Mouse (Mus musculus): ENCODE measurements around the gene Spn. TPM values are rescaled to one million over a fixed set of nuclear protein-coding genes. Genes with fewer than 3 reads are reported as not detected.

The Spn gene
- polyA plus RNA-seq, 1 experiment from 2014 or later: 1.0 TPM

- WGBS: 66% methylated on average over 4 of the region's 4 CpGs
- Histone ChIP-seq H3K27me3 (replicated peaks) (no peaks in the 10 kb centered on the region), H3K4me3 (replicated peaks) (no peak overlapping the region), H3K27ac (no peak overlapping the region), H3K4me2 (no peak overlapping the region), H3K9me3 (no peaks in the 10 kb centered on the region), H3K4me1 (no peaks in the 10 kb centered on the region), H3K9ac (no peak overlapping the region), H3K36me3 (no peaks in the 10 kb centered on the region)
- ATAC-seq (ENCODE audit: insufficient read depth, low FRiP score, low read depth): no peak
Measured at GRCm38 (mm10) chr7:127083689-127084088, 53.9 kb downstream of the Spn start.

- Histone ChIP-seq H3K9me3 (no peaks in the 10 kb centered on the region), H3K4me3 (replicated peaks) (no peak overlapping the region), H3K27me3 (replicated peaks) (no peaks in the 10 kb centered on the region), H3K27ac (no peak overlapping the region), H3K4me1 (no peaks in the 10 kb centered on the region), H3K36me3 (no peaks in the 10 kb centered on the region), H3K4me2 (no peak overlapping the region), H3K9ac (no peak overlapping the region)
- no peak for ATAC-seq (ENCODE audit: insufficient read depth, low FRiP score, low read depth)
- 52% methylated on average over 2 of the region's 2 CpGs for WGBS
Measured at GRCm38 (mm10) chr7:127082995-127083394, 54.6 kb downstream of the Spn start.

GRCm38 (mm10) chr7:127082271-127082670 lies 55.4 kb downstream of the Spn start:
- no peak overlapping the region for H3K27ac ChIP-seq
- no peak for ATAC-seq (ENCODE audit: insufficient read depth, low FRiP score, low read depth)
- no peak overlapping the region for H3K9ac ChIP-seq
- no peaks in the 10 kb centered on the region for H3K9me3 ChIP-seq
- 74% methylated on average over 8 of the region's 8 CpGs for WGBS
- no peaks in the 10 kb centered on the region for H3K4me1 ChIP-seq
- H3K4me3 ChIP-seq (replicated peaks): no peak overlapping the region
- no peak overlapping the region for H3K4me2 ChIP-seq
- H3K27me3 ChIP-seq (replicated peaks): no peaks in the 10 kb centered on the region
- H3K36me3 ChIP-seq: no peaks in the 10 kb centered on the region

Other genes with a start within 250 kb of the Spn start
- 32.0 and 33.4 TPM in 2 replicates for gene Tmem219, start 214.9 kb downstream of the Spn start, polyA plus RNA-seq (2015; fragmentation: Nextera tagmentation; extraction: Ambion mirVana)
- gene Kctd13, start 208.9 kb downstream of the Spn start, polyA plus RNA-seq (2015; fragmentation: Nextera tagmentation; extraction: Ambion mirVana): 15.0 and 15.1 TPM in 2 replicates
- gene Asphd1, start 188.2 kb downstream of the Spn start, polyA plus RNA-seq (2015; fragmentation: Nextera tagmentation; extraction: Ambion mirVana): 0.37 and 0.44 TPM in 2 replicates
- 1.5 and 2.3 TPM in 2 replicates for gene Sez6l2, start 187.3 kb downstream of the Spn start, polyA plus RNA-seq (2015; fragmentation: Nextera tagmentation; extraction: Ambion mirVana)
- 113 and 119 TPM in 2 replicates for gene Cdipt, start 161.9 kb downstream of the Spn start, polyA plus RNA-seq (2015; fragmentation: Nextera tagmentation; extraction: Ambion mirVana)
- gene Cdiptos, start 161.7 kb downstream of the Spn start, polyA plus RNA-seq (2015; fragmentation: Nextera tagmentation; extraction: Ambion mirVana): 2.1 and 2.4 TPM in 2 replicates
- gene Mvp, start 123.2 kb downstream of the Spn start, polyA plus RNA-seq (2015; fragmentation: Nextera tagmentation; extraction: Ambion mirVana): 27.2 and 29.1 TPM in 2 replicates
- 1.0 TPM in 1 of 2 replicates, not detected in the other for gene Pagr1b, start 121.3 kb downstream of the Spn start, polyA plus RNA-seq (2015; fragmentation: Nextera tagmentation; extraction: Ambion mirVana)
- gene Pagr1a, start 120.5 kb downstream of the Spn start, polyA plus RNA-seq (2015; fragmentation: Nextera tagmentation; extraction: Ambion mirVana): 33.1 and 62.5 TPM in 2 replicates
- 25.0 and 63.8 TPM in 2 replicates for gene Gm42742, start 116.7 kb downstream of the Spn start, polyA plus RNA-seq (2015; fragmentation: Nextera tagmentation; extraction: Ambion mirVana)
- gene Prrt2, start 116.6 kb downstream of the Spn start, polyA plus RNA-seq (2015; fragmentation: Nextera tagmentation; extraction: Ambion mirVana): 5.9 and 8.1 TPM in 2 replicates
- 67.7 and 69.7 TPM in 2 replicates for gene Maz, start 110.8 kb downstream of the Spn start, polyA plus RNA-seq (2015; fragmentation: Nextera tagmentation; extraction: Ambion mirVana)
- gene Kif22, start 95.4 kb downstream of the Spn start, polyA plus RNA-seq (2015; fragmentation: Nextera tagmentation; extraction: Ambion mirVana): 93.5 and 101 TPM in 2 replicates
- gene Zg16, start 50.5 kb downstream of the Spn start, polyA plus RNA-seq (2015; fragmentation: Nextera tagmentation; extraction: Ambion mirVana): 14.5 and 34.1 TPM in 2 replicates
- 4.7 and 5.0 TPM in 2 replicates for gene AI467606, start 46.5 kb downstream of the Spn start, polyA plus RNA-seq (2015; fragmentation: Nextera tagmentation; extraction: Ambion mirVana)
- 6.1 and 7.4 TPM in 2 replicates for gene Qprt, start 15.6 kb downstream of the Spn start, polyA plus RNA-seq (2015; fragmentation: Nextera tagmentation; extraction: Ambion mirVana)
- 44.1 and 46.6 TPM in 2 replicates for gene Cd2bp2, start 58.2 kb upstream of the Spn start, polyA plus RNA-seq (2015; fragmentation: Nextera tagmentation; extraction: Ambion mirVana)
- gene Tbc1d10b, start 70.6 kb upstream of the Spn start, polyA plus RNA-seq (2015; fragmentation: Nextera tagmentation; extraction: Ambion mirVana): 24.3 and 24.4 TPM in 2 replicates
- gene Mylpf, start 71.1 kb upstream of the Spn start, polyA plus RNA-seq (2015; fragmentation: Nextera tagmentation; extraction: Ambion mirVana): 18.6 and 31.0 TPM in 2 replicates
- gene Zfp553, start 95.2 kb upstream of the Spn start, polyA plus RNA-seq (2015; fragmentation: Nextera tagmentation; extraction: Ambion mirVana): 33.9 and 34.8 TPM in 2 replicates
- 17.7 and 19.2 TPM in 2 replicates for gene Sept1, start 95.3 kb upstream of the Spn start, polyA plus RNA-seq (2015; fragmentation: Nextera tagmentation; extraction: Ambion mirVana)
- gene Zfp771, start 106.5 kb upstream of the Spn start, polyA plus RNA-seq (2015; fragmentation: Nextera tagmentation; extraction: Ambion mirVana): 57.9 and 63.1 TPM in 2 replicates
- 164 and 181 TPM in 2 replicates for gene Dctpp1, start 122.9 kb upstream of the Spn start, polyA plus RNA-seq (2015; fragmentation: Nextera tagmentation; extraction: Ambion mirVana)
- 139 and 163 TPM in 2 replicates for gene Sephs2, start 136.2 kb upstream of the Spn start, polyA plus RNA-seq (2015; fragmentation: Nextera tagmentation; extraction: Ambion mirVana)
- gene Itgal, start 158.4 kb upstream of the Spn start, polyA plus RNA-seq (2015; fragmentation: Nextera tagmentation; extraction: Ambion mirVana): 2.7 TPM in 2 replicates
- 13.1 and 17.4 TPM in 2 replicates for gene Zfp768, start 207.8 kb upstream of the Spn start, polyA plus RNA-seq (2015; fragmentation: Nextera tagmentation; extraction: Ambion mirVana)
- 9.0 and 9.6 TPM in 2 replicates for gene Zfp747, start 238.2 kb upstream of the Spn start, polyA plus RNA-seq (2015; fragmentation: Nextera tagmentation; extraction: Ambion mirVana)
- gene 9130019O22Rik, start 249.3 kb upstream of the Spn start, polyA plus RNA-seq (2015; fragmentation: Nextera tagmentation; extraction: Ambion mirVana): 5.5 and 6.3 TPM in 2 replicates